Mouse (Mus musculus) embryonic facial prominence, embryonic 11.5 days (tissue): ENCODE data around the gene Mapt. TPM values are rescaled to one million over a fixed set of nuclear protein-coding genes. Genes with fewer than 3 reads are reported as not detected.
A peak's percentile ranks its signal among the peaks of the same experiment; 100 is the strongest.

Source experiments
- ATAC-seq: fragments of 200-750 bp; cut with Nextera tagmentation; replicated peaks from 2 replicates; pipeline ENCODE4 v1.8.0; 2017; ENCODE audit warnings: low read depth; ENCODE audit not compliant: insufficient number of reproducible peaks, low FRiP score, low TSS enrichment
- DNase-seq: peaks from one replicate; pipeline ENCODE4 v3.0.0-alpha.2; 2015; ENCODE audit warnings: low spot score
- H3K27ac ChIP-seq: fragments of 300-500 bp; sonication (generic); replicated peaks from 2 replicates; pipeline ENCODE4 v1.5.1; 2014; ENCODE audit warnings: mild to moderate bottlenecking, low read depth, low read length, control low read depth
- H3K27me3 ChIP-seq: fragments of 300-500 bp; sonication (generic); 2 replicates; pipeline ENCODE4 v1.6.1; 2014; ENCODE audit warnings: mild to moderate bottlenecking, low read length, moderate library complexity, mixed read lengths; ENCODE audit not compliant: control insufficient read depth, insufficient read depth
- H3K36me3 ChIP-seq: fragments of 300-500 bp; sonication (generic); replicated peaks from 2 replicates; pipeline ENCODE4 v1.6.1; 2014; ENCODE audit warnings: low read depth, mild to moderate bottlenecking, low read length, moderate library complexity, mixed read lengths; ENCODE audit not compliant: control insufficient read depth, insufficient read depth
- H3K4me1 ChIP-seq: fragments of 300-500 bp; sonication (generic); 2 replicates; pipeline ENCODE4 v1.6.1; 2014; ENCODE audit warnings: low read length, mixed read lengths; ENCODE audit not compliant: control insufficient read depth, insufficient read depth
- H3K4me2 ChIP-seq: fragments of 300-500 bp; sonication (generic); 2 replicates; pipeline ENCODE4 v1.6.1; 2014; ENCODE audit warnings: low read depth, mild to moderate bottlenecking, control low read depth, low read length, moderate library complexity
- H3K4me3 ChIP-seq: fragments of 300-500 bp; sonication (generic); 2 replicates; pipeline ENCODE4 v1.5.1; 2014; ENCODE audit warnings: low read depth, low read length, control low read depth
- H3K9ac ChIP-seq: fragments of 300-500 bp; sonication (generic); replicated peaks from 2 replicates; pipeline ENCODE4 v1.6.1; 2014; ENCODE audit warnings: mild to moderate bottlenecking, control low read depth, low read length
- H3K9me3 ChIP-seq: fragments of 300-500 bp; sonication (generic); replicated peaks from 2 replicates; pipeline ENCODE4 v1.6.1; 2016; ENCODE audit warnings: mild to moderate bottlenecking, low read length, inconsistent platforms, mixed read lengths; ENCODE audit not compliant: control insufficient read depth
- WGBS: fragments of 180-500 bp; shearing (Covaris S2); extraction: QIAGEN DNeasy Blood & Tissue Kit; methylation state at CpG from one replicate; pipeline ENCODE4 v1.1.7; 2014; 5-methylcytosine and 5-hydroxymethylcytosine counted together
- polyA plus RNA-seq: library from polyadenylated mRNA; unstranded; fragments of >200 nt; fragmentation: Nextera tagmentation; extraction: Ambion mirVana; gene quantifications from 2 replicates; pipeline ENCODE4 v1.2.1, GENCODE M21; 2014

Mapt gene
- polyA plus RNA-seq, 1 experiment from 2014 or later = 18.2 TPM

- Histone ChIP-seq H3K27me3 (no peaks in the 10 kb centered on the region), H3K27ac (no peak overlapping the region), H3K4me1 (no peaks in the 10 kb centered on the region), H3K9me3 (no peaks in the 10 kb centered on the region), H3K4me2 (no peak overlapping the region), H3K4me3 (no peak overlapping the region), H3K9ac (no peak overlapping the region), H3K36me3 (peaks cover 21% of the 10 kb centered on the region)
- no peak for DNase-seq
- 90% methylated on average over 13 of the region's 13 CpGs for WGBS
- no peak for ATAC-seq
Observed at GRCm38 (mm10) chr11:104334946-104335345, 103.8 kb downstream of the Mapt start.

GRCm38 (mm10) chr11:104346931-104347330 lies 115.7 kb downstream of the Mapt start:
- Histone ChIP-seq H3K9ac (no peak overlapping the region), H3K4me1 (no peaks in the 10 kb centered on the region), H3K27me3 (no peaks in the 10 kb centered on the region), H3K4me2 (no peak overlapping the region), H3K36me3 (peaks cover 13% of the 10 kb centered on the region), H3K27ac (no peak overlapping the region), H3K4me3 (no peak overlapping the region), H3K9me3 (no peaks in the 10 kb centered on the region)
- DNase-seq (no peak), ATAC-seq (no peak)
- WGBS = 85% methylated on average over 3 of the region's 3 CpGs

- no peak overlapping the region for H3K9ac ChIP-seq
- DNase-seq (no peak), ATAC-seq (no peak)
- no peaks in the 10 kb centered on the region for H3K27me3 ChIP-seq
- no peaks in the 10 kb centered on the region for H3K9me3 ChIP-seq
- H3K4me2 ChIP-seq = no peak overlapping the region
- H3K4me3 ChIP-seq = no peak overlapping the region
- 64% methylated on average over 2 of the region's 2 CpGs for WGBS
- no peak overlapping the region for H3K27ac ChIP-seq
- no peaks in the 10 kb centered on the region for H3K36me3 ChIP-seq
- no peaks in the 10 kb centered on the region for H3K4me1 ChIP-seq
Observed at GRCm38 (mm10) chr11:104361790-104362189, 130.6 kb downstream of the Mapt start.

GRCm38 (mm10) chr11:104362704-104363103 lies 131.5 kb downstream of the Mapt start:
- no peaks in the 10 kb centered on the region for H3K36me3 ChIP-seq
- DNase-seq (no peak), ATAC-seq (no peak)
- H3K27ac ChIP-seq = no peak overlapping the region
- no peak overlapping the region for H3K4me2 ChIP-seq
- H3K4me1 ChIP-seq = no peaks in the 10 kb centered on the region
- 89% methylated on average over 1 of the region's 1 CpGs for WGBS
- no peak overlapping the region for H3K9ac ChIP-seq
- no peaks in the 10 kb centered on the region for H3K9me3 ChIP-seq
- no peak overlapping the region for H3K4me3 ChIP-seq
- H3K27me3 ChIP-seq = no peaks in the 10 kb centered on the region

- H3K36me3 ChIP-seq = no peaks in the 10 kb centered on the region; the same call in 1 of the 2 replicates
- 99% methylated on average over 2 of the region's 2 CpGs for WGBS
- H3K9me3 ChIP-seq = no peaks in the 10 kb centered on the region
- H3K4me3 ChIP-seq = no peak overlapping the region
- ATAC-seq (no peak), DNase-seq (no peak)
- H3K27ac ChIP-seq = no peak overlapping the region
- H3K27me3 ChIP-seq = no peaks in the 10 kb centered on the region
- no peaks in the 10 kb centered on the region for H3K4me1 ChIP-seq
- no peak overlapping the region for H3K4me2 ChIP-seq
- H3K9ac ChIP-seq = no peak overlapping the region
Observed at GRCm38 (mm10) chr11:104363823-104364600, 132.8 kb downstream of the Mapt start.

GRCm38 (mm10) chr11:104367486-104368190 lies 136.4 kb downstream of the Mapt start:
- H3K27me3 ChIP-seq = no peaks in the 10 kb centered on the region
- DNase-seq = no peak
- H3K9ac ChIP-seq = no peak overlapping the region
- H3K4me3 ChIP-seq = no peak overlapping the region
- H3K9me3 ChIP-seq = no peaks in the 10 kb centered on the region
- no peaks in the 10 kb centered on the region; the same call in 1 of the 2 replicates for H3K36me3 ChIP-seq
- WGBS = 91% methylated on average over 5 of the region's 5 CpGs
- H3K4me2 ChIP-seq = no peak overlapping the region
- no peak for ATAC-seq
- no peaks in the 10 kb centered on the region for H3K4me1 ChIP-seq
- H3K27ac ChIP-seq = no peak overlapping the region

GRCm38 (mm10) chr11:104376291-104376690 lies 145.1 kb downstream of the Mapt start:
- H3K9ac ChIP-seq = no peak overlapping the region
- no peak overlapping the region for H3K27ac ChIP-seq
- ATAC-seq (no peak), DNase-seq (no peak)
- no peak overlapping the region for H3K4me2 ChIP-seq
- no peaks in the 10 kb centered on the region for H3K9me3 ChIP-seq
- no peaks in the 10 kb centered on the region; the same call in 1 of the 2 replicates for H3K36me3 ChIP-seq
- H3K27me3 ChIP-seq = no peaks in the 10 kb centered on the region
- no peaks in the 10 kb centered on the region for H3K4me1 ChIP-seq
- no peak overlapping the region for H3K4me3 ChIP-seq
- WGBS = 88% methylated on average over 3 of the region's 3 CpGs

- Histone ChIP-seq H3K27me3 (no peaks in the 10 kb centered on the region), H3K4me2 (no peak overlapping the region), H3K27ac (no peak overlapping the region), H3K9ac (no peak overlapping the region), H3K4me1 (no peaks in the 10 kb centered on the region), H3K36me3 (no peaks in the 10 kb centered on the region; the same call in 1 of the 2 replicates), H3K9me3 (no peaks in the 10 kb centered on the region), H3K4me3 (no peak overlapping the region)
- no peak for ATAC-seq
- 95% methylated on average over 1 of the region's 1 CpGs for WGBS
- peak; percentile 13 for DNase-seq
Observed at GRCm38 (mm10) chr11:104379635-104380034, 148.4 kb downstream of the Mapt start.
